Mouse (Mus musculus) E14TG2a.4 (cell line): Measurements from ENCODE around the gene Ubc.

Experiments used
- H3K27me3 ChIP-seq: 2 replicates; pipeline ENCODE4 v1.6.1; 2014; ENCODE audit warnings: low read length, control low read depth; ENCODE audit not compliant: insufficient read depth
- H3K36me3 ChIP-seq: 2 replicates; pipeline ENCODE4 v1.6.1; 2014; ENCODE audit warnings: low read length, control low read depth; ENCODE audit not compliant: insufficient read depth
- H3K4me1 ChIP-seq: replicated peaks from 2 replicates; pipeline ENCODE4 v1.6.1; 2014; ENCODE audit warnings: low read depth, low read length, control low read depth
- H3K4me3 ChIP-seq: replicated peaks from 2 replicates; pipeline ENCODE4 v1.5.1; 2014; ENCODE audit warnings: mild to moderate bottlenecking, low read length
- H3K9me3 ChIP-seq: 2 replicates; pipeline ENCODE4 v1.6.1; 2014; ENCODE audit warnings: low read length, control low read depth
- CTCF ChIP-seq: conservative IDR thresholded peaks from 2 replicates; pipeline ENCODE4 v1.5.1; 2014; ENCODE audit warnings: low read length
- NANOG ChIP-seq: IDR thresholded peaks from 2 replicates; pipeline ENCODE4 v1.6.1; 2014; ENCODE audit warnings: borderline replicate concordance, low read length, mixed read lengths
- POU5F1 ChIP-seq: IDR thresholded peaks from 2 replicates; pipeline ENCODE4 v1.6.1; 2014; ENCODE audit warnings: low read length, borderline replicate concordance

Gene Ubc

DNA sequence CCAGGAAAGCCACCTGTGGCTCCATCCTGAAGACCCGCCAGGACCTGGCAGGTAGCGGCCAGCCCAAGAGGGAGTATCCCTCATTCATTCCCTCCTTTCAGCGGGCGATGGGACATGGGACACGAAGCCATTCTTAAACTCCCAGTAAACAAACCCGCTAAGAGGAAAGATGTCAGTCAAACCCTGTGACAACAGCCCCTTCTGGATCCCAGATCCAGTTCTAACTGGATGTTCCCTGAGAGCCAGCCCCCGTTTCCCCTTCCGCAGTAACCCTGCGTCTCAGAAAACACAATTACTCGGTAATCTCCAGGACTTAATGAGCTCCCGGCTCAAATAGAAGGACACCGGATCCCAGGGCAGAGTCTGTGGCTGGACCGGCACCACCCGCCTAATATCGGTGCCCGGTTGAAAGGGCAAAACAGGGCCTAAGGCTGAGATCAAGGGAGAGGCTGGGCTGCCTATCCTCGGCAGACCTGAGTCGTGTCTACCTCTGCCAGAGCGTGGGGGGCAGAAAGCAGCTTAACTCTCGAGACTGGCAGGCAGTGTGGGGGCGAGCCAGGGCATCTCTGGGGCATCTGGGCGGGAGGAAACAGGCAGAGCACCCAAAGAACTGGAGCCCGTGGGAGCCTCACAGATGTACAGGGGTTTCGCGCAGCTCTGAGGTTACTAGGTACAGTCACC lies 50.0 kb downstream of the Ubc start:
- no peak for TF ChIP-seq NANOG
- no peak for TF ChIP-seq POU5F1
- TF ChIP-seq CTCF, result no peak
- Histone ChIP-seq H3K27me3 (peaks cover 16% of the 10 kb centered on the region; the same call in 1 of the 2 replicates), H3K4me1 (peaks cover 58% of the 10 kb centered on the region), H3K36me3 (peaks cover 15% of the 10 kb centered on the region), H3K4me3 (peak overlapping the region; percentile 94), H3K9me3 (no peaks in the 10 kb centered on the region)

GRCm38 (mm10) chr5:125339108-125339751 lies 50.8 kb downstream of the Ubc start:
- no peaks in the 10 kb centered on the region for H3K9me3 ChIP-seq
- peaks cover 11% of the 10 kb centered on the region; the same call in 1 of the 2 replicates for H3K27me3 ChIP-seq
- TF ChIP-seq CTCF (no peak), NANOG (no peak), POU5F1 (no peak)
- H3K4me3 ChIP-seq, result peak overlapping the region; percentile 94
- H3K36me3 ChIP-seq, result peaks cover 15% of the 10 kb centered on the region
- peaks cover 58% of the 10 kb centered on the region for H3K4me1 ChIP-seq

DNA sequence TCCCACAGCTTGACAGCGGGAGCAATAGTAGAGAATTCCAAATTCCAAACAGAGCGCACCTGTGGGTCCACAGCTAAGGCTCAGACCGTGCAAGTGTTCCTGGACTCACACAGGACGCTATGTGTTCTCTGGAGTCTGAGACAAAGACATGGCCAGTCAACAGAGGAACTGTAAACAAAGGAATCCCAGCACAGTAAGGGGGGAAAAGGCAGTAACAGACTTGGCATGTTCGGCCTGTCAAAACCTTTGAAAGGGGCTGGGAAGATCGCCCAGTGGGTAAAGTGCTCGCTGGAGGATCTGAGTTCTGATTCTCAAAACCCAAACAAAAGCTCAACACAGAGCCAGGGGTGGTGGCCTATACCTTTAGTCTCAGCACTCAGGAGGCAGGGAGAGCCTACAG lies 52.5 kb downstream of the Ubc start:
- peaks cover 15% of the 10 kb centered on the region for H3K36me3 ChIP-seq
- no peaks in the 10 kb centered on the region for H3K9me3 ChIP-seq
- peaks cover 11% of the 10 kb centered on the region; the same call in 1 of the 2 replicates for H3K27me3 ChIP-seq
- peaks cover 63% of the 10 kb centered on the region for H3K4me1 ChIP-seq
- H3K4me3 ChIP-seq, result no peak overlapping the region
- TF ChIP-seq NANOG (no peak), CTCF (no peak), POU5F1 (no peak)

DNA sequence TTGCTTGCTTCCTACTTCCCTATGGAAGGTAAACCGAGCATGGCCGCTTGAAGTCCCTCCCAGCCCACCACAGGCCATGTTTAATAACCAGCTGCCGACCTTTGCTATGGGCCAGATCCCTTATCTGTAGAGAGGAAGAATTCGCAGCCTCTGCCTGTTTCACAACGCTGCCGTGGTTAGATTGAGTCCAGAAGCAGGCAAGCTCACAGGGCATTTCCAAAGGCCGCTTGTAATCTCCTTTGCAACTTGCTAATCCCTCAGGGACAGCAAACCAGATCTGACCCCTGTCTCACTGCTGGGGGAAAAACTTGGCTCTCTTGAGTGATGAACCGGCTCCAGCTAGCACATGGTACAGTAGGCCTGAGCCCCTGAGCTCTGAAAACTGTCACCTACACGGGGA lies 53.0 kb downstream of the Ubc start:
- Histone ChIP-seq H3K9me3 (no peaks in the 10 kb centered on the region), H3K27me3 (peaks cover 8% of the 10 kb centered on the region; the same call in 1 of the 2 replicates), H3K36me3 (peaks cover 15% of the 10 kb centered on the region), H3K4me1 (peaks cover 63% of the 10 kb centered on the region), H3K4me3 (no peak overlapping the region)
- TF ChIP-seq POU5F1 (no peak), NANOG (no peak), CTCF (no peak)
